Mouse (Mus musculus) embryonic facial prominence, embryonic 11.5 days (tissue): Measurements from ENCODE around the gene Slc44a1. TPM values are rescaled to one million over a fixed set of nuclear protein-coding genes. Genes with fewer than 3 reads are reported as not detected.

Experiments
- ATAC-seq: fragments of 200-750 bp; cut with Nextera tagmentation; replicated peaks from 2 replicates; pipeline ENCODE4 v1.8.0; 2017; ENCODE audit warnings: low read depth; ENCODE audit not compliant: insufficient number of reproducible peaks, low FRiP score, low TSS enrichment
- DNase-seq: peaks from one replicate; pipeline ENCODE4 v3.0.0-alpha.2; 2015; ENCODE audit warnings: low spot score
- H3K27ac ChIP-seq: fragments of 300-500 bp; sonication (generic); replicated peaks from 2 replicates; pipeline ENCODE4 v1.5.1; 2014; ENCODE audit warnings: mild to moderate bottlenecking, low read depth, low read length, control low read depth
- H3K27me3 ChIP-seq: fragments of 300-500 bp; sonication (generic); 2 replicates; pipeline ENCODE4 v1.6.1; 2014; ENCODE audit warnings: mild to moderate bottlenecking, low read length, moderate library complexity, mixed read lengths; ENCODE audit not compliant: control insufficient read depth, insufficient read depth
- H3K36me3 ChIP-seq: fragments of 300-500 bp; sonication (generic); replicated peaks from 2 replicates; pipeline ENCODE4 v1.6.1; 2014; ENCODE audit warnings: low read depth, mild to moderate bottlenecking, low read length, moderate library complexity, mixed read lengths; ENCODE audit not compliant: control insufficient read depth, insufficient read depth
- H3K4me1 ChIP-seq: fragments of 300-500 bp; sonication (generic); 2 replicates; pipeline ENCODE4 v1.6.1; 2014; ENCODE audit warnings: low read length, mixed read lengths; ENCODE audit not compliant: control insufficient read depth, insufficient read depth
- H3K4me2 ChIP-seq: fragments of 300-500 bp; sonication (generic); 2 replicates; pipeline ENCODE4 v1.6.1; 2014; ENCODE audit warnings: low read depth, mild to moderate bottlenecking, control low read depth, low read length, moderate library complexity
- H3K4me3 ChIP-seq: fragments of 300-500 bp; sonication (generic); 2 replicates; pipeline ENCODE4 v1.5.1; 2014; ENCODE audit warnings: low read depth, low read length, control low read depth
- H3K9ac ChIP-seq: fragments of 300-500 bp; sonication (generic); replicated peaks from 2 replicates; pipeline ENCODE4 v1.6.1; 2014; ENCODE audit warnings: mild to moderate bottlenecking, control low read depth, low read length
- H3K9me3 ChIP-seq: fragments of 300-500 bp; sonication (generic); replicated peaks from 2 replicates; pipeline ENCODE4 v1.6.1; 2016; ENCODE audit warnings: mild to moderate bottlenecking, low read length, inconsistent platforms, mixed read lengths; ENCODE audit not compliant: control insufficient read depth
- WGBS: fragments of 180-500 bp; shearing (Covaris S2); extraction: QIAGEN DNeasy Blood & Tissue Kit; methylation state at CpG from one replicate; pipeline ENCODE4 v1.1.7; 2014; 5-methylcytosine and 5-hydroxymethylcytosine counted together
- polyA plus RNA-seq: library from polyadenylated mRNA; unstranded; fragments of >200 nt; fragmentation: Nextera tagmentation; extraction: Ambion mirVana; gene quantifications from 2 replicates; pipeline ENCODE4 v1.2.1, GENCODE M21; 2014

Gene Slc44a1
- polyA plus RNA-seq, 1 experiment from 2014 or later: 30.0 TPM

DNA sequence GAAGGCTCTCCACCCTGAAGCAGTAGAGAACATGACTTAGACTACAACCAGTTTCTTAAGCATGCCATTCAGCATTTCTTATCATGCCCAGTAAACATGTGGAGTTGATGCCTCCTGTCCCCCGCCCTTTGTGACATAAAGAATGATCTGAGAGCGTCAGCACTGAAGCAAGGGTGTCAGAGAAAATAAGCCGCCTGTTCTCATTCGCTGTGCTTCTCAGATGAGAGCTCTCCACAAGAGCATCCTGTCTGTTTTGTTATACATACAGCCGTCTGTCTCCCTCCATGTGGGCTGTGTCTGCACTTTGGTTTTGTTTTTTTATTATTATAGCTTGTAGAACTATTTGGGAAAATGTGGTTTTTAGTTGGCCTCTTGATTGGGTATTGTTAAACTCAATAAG is 124.4 kb downstream of the Slc44a1 start:
- Histone ChIP-seq H3K4me2 (no peak overlapping the region), H3K4me1 (no peaks in the 10 kb centered on the region), H3K36me3 (no peaks in the 10 kb centered on the region), H3K4me3 (no peak overlapping the region), H3K27me3 (no peaks in the 10 kb centered on the region), H3K9me3 (no peaks in the 10 kb centered on the region), H3K9ac (no peak overlapping the region), H3K27ac (no peak overlapping the region)
- ATAC-seq (no peak), DNase-seq (no peak)
- WGBS: 79% methylated on average over 5 of the region's 5 CpGs

DNA sequence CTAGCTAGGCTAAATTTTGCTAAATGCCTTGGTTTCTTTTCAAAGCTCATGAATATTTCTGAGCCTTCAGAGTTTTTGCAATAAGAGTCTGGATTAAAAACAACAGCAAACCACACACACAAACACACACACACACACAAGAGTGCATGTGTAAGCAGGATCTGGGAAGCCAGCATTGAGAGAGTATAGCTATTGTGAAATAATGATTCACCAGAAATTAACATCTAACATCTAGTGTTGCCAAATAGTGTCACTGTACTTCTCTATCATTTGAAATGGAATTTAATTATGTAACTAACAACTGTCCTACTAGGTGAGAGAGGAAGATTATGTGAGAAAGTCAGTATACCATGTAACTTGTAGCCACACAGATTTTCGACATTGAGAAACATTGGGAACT is 126.9 kb downstream of the Slc44a1 start:
- Histone ChIP-seq H3K4me3 (no peak overlapping the region), H3K9ac (no peak overlapping the region), H3K36me3 (no peaks in the 10 kb centered on the region), H3K27ac (no peak overlapping the region), H3K9me3 (no peaks in the 10 kb centered on the region), H3K4me1 (no peaks in the 10 kb centered on the region), H3K4me2 (no peak overlapping the region), H3K27me3 (no peaks in the 10 kb centered on the region)
- 86% methylated on average over 1 of the region's 1 CpGs for WGBS
- DNase-seq (no peak), ATAC-seq (no peak)

DNA sequence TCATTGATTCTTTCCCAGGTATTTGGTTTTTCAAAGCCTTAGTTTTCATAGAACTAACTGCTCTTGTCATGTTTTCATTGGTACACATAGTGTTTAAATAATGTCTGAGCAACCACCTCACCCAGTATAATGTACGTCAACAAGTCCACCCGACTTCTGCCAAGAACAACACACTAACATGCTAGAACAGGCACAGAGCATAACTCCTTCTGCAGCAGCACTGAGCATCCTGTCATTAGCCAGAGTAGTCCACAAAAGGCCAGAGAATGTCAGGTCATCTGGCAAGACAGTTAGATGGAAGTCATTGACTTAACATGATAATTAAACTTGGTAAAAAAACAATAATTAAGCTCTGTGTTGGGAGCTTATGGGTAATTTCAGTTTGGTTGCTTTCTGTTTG is 135.3 kb downstream of the Slc44a1 start:
- H3K27me3 ChIP-seq: no peaks in the 10 kb centered on the region
- no peaks in the 10 kb centered on the region for H3K36me3 ChIP-seq
- no peak overlapping the region for H3K9ac ChIP-seq
- 71% methylated on average over 2 of the region's 2 CpGs for WGBS
- H3K4me3 ChIP-seq: no peak overlapping the region
- no peaks in the 10 kb centered on the region for H3K4me1 ChIP-seq
- DNase-seq: no peak
- no peak overlapping the region for H3K4me2 ChIP-seq
- H3K27ac ChIP-seq: no peak overlapping the region
- no peaks in the 10 kb centered on the region for H3K9me3 ChIP-seq
- no peak for ATAC-seq

DNA sequence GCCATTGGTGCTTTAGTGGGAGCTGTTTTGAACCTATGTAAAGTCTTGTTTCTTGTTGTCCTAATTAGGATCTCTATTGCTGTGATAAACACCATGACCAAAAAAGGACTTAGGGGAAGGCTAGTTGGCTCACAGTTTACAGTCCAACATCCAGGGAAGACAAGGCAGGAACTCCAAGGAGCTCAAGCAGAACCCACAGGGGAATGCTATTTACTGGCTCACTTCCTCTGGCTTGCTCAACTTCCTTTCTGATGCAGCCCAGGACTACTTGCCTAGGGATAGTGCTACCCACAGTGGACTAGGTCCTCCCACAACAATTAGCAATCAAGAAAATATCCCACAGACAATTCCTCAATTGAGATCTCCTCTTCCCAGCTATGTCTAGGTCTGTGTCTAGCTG is 147.5 kb downstream of the Slc44a1 start:
- no peak overlapping the region for H3K27ac ChIP-seq
- H3K4me3 ChIP-seq: no peak overlapping the region
- H3K4me2 ChIP-seq: no peak overlapping the region
- DNase-seq (no peak), ATAC-seq (no peak)
- no peaks in the 10 kb centered on the region for H3K36me3 ChIP-seq
- H3K9ac ChIP-seq: no peak overlapping the region
- no peaks in the 10 kb centered on the region for H3K27me3 ChIP-seq
- H3K4me1 ChIP-seq: no peaks in the 10 kb centered on the region
- no peaks in the 10 kb centered on the region for H3K9me3 ChIP-seq

DNA sequence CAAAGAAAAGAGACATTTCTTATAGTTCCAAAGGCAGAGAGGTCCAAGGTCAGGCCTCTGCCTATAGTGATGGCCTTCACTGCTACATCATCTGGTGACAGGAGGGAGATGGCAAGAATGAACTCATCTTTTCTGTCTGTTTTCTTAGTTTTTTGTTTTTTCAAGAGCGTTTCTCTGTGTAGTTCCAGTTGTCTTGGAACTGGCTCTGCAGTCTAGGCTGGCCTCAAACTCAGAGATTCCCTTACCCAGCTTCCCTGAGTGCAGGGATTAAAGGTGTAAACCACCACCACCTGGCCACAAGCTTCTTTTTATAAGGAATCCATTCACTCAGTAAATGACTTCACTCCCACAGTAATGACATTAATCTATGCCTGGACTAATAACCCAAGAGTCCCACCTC is 148.7 kb downstream of the Slc44a1 start:
- DNase-seq: no peak
- 80% methylated on average over 1 of the region's 1 CpGs for WGBS
- Histone ChIP-seq H3K36me3 (no peaks in the 10 kb centered on the region), H3K9me3 (no peaks in the 10 kb centered on the region), H3K27ac (no peak overlapping the region), H3K4me2 (no peak overlapping the region), H3K9ac (no peak overlapping the region), H3K27me3 (no peaks in the 10 kb centered on the region), H3K4me3 (no peak overlapping the region), H3K4me1 (no peaks in the 10 kb centered on the region)
- no peak for ATAC-seq

DNA sequence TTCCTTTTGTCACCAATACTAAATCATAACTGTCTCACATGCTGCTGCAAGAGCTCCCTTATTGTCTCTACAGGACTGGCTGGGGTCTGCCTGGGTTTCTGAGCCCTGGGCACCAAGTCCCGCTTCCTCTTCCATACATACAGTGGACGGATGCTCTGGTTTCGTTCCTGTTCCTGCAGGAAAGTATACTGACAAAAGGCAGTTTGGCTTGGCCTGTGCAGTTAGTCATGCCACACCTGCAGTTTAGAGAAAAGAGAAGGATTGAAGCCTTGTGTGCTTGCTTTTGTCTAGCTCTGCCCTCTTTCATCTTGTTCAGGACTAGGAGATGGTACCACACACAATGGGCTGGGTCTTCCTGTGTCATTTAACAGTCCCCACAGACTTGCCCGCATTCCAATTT is 149.3 kb downstream of the Slc44a1 start:
- no peaks in the 10 kb centered on the region for H3K9me3 ChIP-seq

DNA sequence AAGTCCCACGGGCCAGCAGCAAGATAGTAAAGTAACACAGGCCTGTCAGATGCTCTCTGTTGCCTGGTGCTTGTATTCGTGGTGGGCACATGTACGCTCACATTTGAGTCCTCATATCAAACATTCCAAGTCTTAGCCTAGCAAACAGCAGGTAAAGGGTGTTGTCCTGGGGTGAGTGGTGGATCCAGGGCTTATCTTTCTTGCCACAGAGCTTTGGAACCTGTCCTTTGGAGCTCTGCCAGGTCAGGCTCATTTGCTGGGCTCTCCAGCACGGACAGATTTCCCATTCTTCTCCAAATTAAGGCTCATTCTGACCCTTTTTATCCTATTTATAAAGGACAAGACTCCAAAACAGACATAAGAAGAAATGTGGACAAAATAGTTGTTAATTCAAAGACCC is 149.9 kb downstream of the Slc44a1 start:
- no peak for DNase-seq
- H3K4me1 ChIP-seq: no peaks in the 10 kb centered on the region
- no peak overlapping the region for H3K4me2 ChIP-seq
- H3K9me3 ChIP-seq: no peaks in the 10 kb centered on the region
- ATAC-seq: no peak
- WGBS: 77% methylated on average over 4 of the region's 4 CpGs
- H3K4me3 ChIP-seq: no peak overlapping the region
- H3K27ac ChIP-seq: no peak overlapping the region
- no peaks in the 10 kb centered on the region for H3K27me3 ChIP-seq
- no peaks in the 10 kb centered on the region for H3K36me3 ChIP-seq
- H3K9ac ChIP-seq: no peak overlapping the region

More for the DNA sequence above, 149.3 kb downstream of the Slc44a1 start:
- Histone ChIP-seq H3K4me3 (no peak overlapping the region), H3K9ac (no peak overlapping the region), H3K36me3 (no peaks in the 10 kb centered on the region), H3K4me2 (no peak overlapping the region), H3K27ac (no peak overlapping the region), H3K27me3 (no peaks in the 10 kb centered on the region), H3K4me1 (no peaks in the 10 kb centered on the region)
- ATAC-seq: no peak
- DNase-seq: no peak
- 87% methylated on average over 4 of the region's 4 CpGs for WGBS

DNA sequence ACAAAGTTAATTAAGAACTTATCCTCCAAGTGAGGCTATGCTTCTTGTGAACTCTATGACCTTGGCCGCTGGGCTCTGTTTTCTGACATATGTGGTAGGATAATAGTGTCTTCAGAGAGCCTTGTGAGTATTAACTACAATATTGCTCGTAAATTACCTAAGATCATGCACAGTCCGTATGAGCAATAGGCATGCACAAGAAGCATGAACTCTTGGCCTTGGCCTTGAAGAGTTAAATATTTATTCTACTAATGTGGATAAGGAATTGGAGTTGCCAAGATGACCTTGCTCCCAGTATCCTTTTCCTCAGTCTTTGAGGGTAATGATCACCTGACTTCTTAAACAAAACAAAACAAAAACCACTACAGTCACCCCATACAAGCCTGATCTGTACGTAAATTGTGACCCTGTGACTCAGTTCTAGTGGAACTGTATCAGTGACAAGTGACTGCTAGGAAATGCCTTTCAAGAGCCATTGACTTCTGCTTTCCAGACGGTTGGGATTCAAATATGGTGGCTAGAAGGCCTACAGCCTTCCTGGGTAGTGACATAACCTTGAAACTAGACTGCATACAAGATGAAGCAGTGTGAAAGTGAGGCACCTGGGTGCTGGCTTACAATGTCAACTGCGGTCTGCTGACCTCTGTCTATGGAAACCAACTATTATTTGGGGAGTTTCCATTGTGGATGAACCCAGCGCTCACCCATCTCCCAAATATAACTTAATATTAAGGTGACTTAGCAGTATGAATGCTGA is 150.7 kb downstream of the Slc44a1 start:
- ATAC-seq (no peak), DNase-seq (no peak)
- WGBS: 83% methylated on average over 7 of the region's 7 CpGs
- Histone ChIP-seq H3K9me3 (no peaks in the 10 kb centered on the region), H3K27ac (no peak overlapping the region), H3K27me3 (no peaks in the 10 kb centered on the region), H3K4me2 (no peak overlapping the region), H3K9ac (no peak overlapping the region), H3K4me1 (no peaks in the 10 kb centered on the region), H3K4me3 (no peak overlapping the region), H3K36me3 (no peaks in the 10 kb centered on the region)
